Mouse (Mus musculus): Measurements from ENCODE around the gene Ythdf2.

GRCm38 (mm10) chr4:132253622-132254021 is 41.5 kb upstream of the Ythdf2 start:
- TF ChIP-seq POLR2A (IDR thresholded peaks at IDR 0.05; ENCODE audit: extremely low read depth, insufficient read depth, low read length) (no peak), CTCF (IDR thresholded peaks at IDR 0.05; ENCODE audit: extremely low read depth, insufficient read depth, low read length) (no peak)
